Mouse (Mus musculus): ENCODE results near the gene Dolpp1. TPM values are rescaled to one million over a fixed set of nuclear protein-coding genes. Genes with fewer than 3 reads are reported as not detected.

Gene Dolpp1
- 18.5 TPM for total RNA-seq (2023)

GRCm38 (mm10) chr2:30392114-30392576, at the start of gene Dolpp1:
Gene Dolpp1 (plus strand): TSS chr2:30392254.

DNA sequence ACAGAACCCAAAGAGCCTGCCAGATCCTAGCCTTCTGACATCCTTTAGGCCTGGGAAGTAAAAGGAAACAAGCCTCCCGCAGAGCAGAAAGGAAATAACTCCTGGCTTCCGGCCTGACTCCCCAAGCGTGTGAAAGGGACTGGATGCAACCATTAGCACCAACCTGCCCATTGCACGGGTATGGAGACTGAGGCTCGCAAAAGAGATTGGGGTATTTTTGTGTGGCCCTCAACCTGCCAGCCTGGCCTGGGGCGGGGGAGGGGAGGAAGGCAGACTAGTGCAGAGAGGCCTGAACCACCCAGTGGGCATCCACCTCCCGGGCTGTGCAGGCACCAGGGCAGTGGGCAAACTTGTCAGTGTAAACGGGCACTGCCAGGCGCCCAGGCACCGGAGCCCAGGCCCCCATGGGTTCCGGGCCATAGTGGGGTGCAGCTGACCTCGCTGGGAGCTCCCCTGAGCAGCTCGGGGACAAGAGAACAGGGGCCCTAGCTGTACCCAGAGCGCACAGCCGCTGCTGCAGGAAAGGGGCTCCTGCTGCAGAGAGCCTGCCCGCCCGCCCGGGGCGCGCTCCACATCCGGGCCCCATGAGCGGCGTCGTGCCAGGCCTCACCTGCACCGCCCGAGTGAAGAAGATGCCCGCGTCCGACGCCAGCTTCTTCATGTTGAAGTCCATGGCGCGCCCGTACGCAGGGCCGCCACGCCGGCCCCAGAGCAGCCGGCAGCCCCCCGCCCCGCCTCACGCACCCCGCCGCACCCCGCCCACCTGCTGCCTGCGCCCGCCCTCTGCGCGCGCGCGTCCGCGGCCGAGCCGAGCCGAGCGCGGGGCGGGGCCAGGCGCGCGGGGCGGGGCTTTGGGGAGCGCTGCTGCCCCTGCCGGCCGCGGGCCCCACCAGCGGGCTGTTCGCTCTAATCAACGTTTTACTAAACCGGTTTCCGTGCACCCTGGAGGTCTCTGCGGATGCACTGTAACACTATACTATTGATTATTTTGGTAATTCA, 33.2 kb upstream of the Dolpp1 start, which contains the start of gene Sh3glb2:
Gene Sh3glb2, minus strand, starts transcription at position 805 of the 999 bp plus-strand sequence.

GRCm38 (mm10) chr2:30363773-30364650, 28.0 kb upstream of the Dolpp1 start, which contains the start of gene Miga2:
Gene Miga2 (plus strand): TSS chr2:30364233.

DNA sequence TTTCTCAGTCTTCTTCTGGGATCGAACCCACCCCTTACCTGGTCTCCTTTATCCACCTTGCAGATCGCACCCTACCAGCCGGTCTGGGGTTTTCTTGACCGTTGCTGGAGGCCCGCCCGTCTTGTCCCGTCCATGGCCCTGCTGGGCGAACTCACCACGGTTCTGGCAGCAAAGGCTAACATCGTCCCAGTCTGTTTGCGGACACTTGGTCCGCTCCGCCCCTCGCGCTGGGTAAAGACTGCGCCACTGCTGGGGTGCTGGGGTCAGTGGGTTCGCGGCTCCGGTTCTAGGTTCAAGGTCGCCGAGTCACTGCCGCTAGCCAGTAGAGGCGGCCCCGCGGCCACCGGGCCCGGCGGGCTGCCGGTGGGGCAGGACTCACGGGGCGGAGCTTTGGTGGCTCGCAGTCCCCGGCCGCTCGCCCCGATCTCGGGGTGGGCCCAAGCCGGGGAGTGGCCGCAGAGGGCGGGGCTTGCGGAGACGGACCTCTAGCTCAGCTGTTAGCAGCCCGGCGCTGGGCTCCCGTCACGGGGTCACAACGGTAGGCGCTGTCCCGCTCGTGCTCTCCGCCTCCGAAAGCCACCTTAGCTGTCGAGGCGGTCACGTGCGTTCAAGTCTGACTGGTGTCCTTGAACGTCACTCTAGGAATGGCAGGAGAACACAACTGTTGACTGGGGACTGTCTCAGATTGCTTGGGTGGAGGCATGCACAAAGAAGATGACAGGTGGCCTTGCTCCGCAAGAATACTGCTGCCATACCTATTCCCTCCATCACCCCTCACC, 23.3 kb downstream of the Dolpp1 start, which contains the start of gene Crat:
Gene Crat, minus strand, starts transcription at position 657 of the 779 bp plus-strand sequence.

DNA sequence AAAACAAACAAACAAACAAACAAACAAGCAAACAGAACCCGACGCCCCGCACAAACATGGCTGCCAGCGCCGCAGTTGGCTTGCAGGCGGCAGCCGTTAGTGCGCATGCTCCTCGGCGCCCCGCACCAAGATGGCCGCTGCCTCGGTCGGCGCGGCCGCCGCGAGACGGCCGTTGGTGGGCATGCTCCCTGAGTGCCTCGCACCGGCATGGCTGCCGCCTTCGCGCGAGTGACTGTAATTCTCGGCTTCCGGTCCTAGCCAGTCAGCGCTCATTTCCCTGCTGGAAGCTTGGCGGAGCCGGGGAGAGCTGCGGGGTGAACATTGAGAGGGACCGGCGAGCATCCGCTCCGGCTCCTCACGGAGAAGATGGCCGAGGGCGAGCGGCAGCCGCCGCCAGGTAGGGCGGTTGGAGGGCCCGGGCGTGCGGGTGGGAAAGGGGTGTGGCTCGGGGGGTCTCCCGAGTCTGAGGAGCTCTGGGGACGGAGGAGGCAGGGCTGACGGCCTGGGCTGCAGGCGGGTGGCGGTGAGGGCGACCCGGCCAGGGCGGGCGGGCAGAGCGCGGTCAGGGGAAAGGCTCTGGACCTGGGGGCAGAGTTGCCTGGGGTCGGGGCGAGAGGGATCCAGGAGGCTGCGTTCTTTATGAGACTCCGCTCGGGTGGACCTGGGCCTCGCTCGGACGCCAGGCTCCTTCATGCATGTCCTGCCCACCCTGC, 24.0 kb downstream of the Dolpp1 start, which contains the start of gene Ptpa:
Gene Ptpa, plus strand, starts transcription at position 104 of the 713 bp plus-strand sequence.

Other genes with a start within 250 kb of the Dolpp1 start
- gene Endog, start 220.8 kb upstream of the Dolpp1 start, total RNA-seq (2023): 16.4 TPM
- gene Spout1, start 213.8 kb upstream of the Dolpp1 start, total RNA-seq (2023): 26.0 TPM
- 11.6 TPM for gene Kyat1, start 186.4 kb upstream of the Dolpp1 start, total RNA-seq (2023)
- gene Lrrc8a, start 154.5 kb upstream of the Dolpp1 start, total RNA-seq (2023): 72.8 TPM
- 9.3 TPM for gene Gm28035, start 151.7 kb upstream of the Dolpp1 start, total RNA-seq (2023)
- gene Phyhd1, start 126.1 kb upstream of the Dolpp1 start, total RNA-seq (2023): 22.4 TPM
- gene Gm28038, start 111.2 kb upstream of the Dolpp1 start, total RNA-seq (2023): not detected
- gene Dolk, start 105.9 kb upstream of the Dolpp1 start, total RNA-seq (2023): 8.6 TPM
- gene Nup188, start 105.9 kb upstream of the Dolpp1 start, total RNA-seq (2023): 51.3 TPM
- 86.7 TPM for gene Sh3glb2, start 32.9 kb upstream of the Dolpp1 start, total RNA-seq (2023)
- 17.2 TPM for gene Miga2, start 28.0 kb upstream of the Dolpp1 start, total RNA-seq (2023)
- gene Crat, start 23.6 kb downstream of the Dolpp1 start, total RNA-seq (2023): 16.5 TPM
- gene Ptpa, start 23.8 kb downstream of the Dolpp1 start, total RNA-seq (2023): 89.8 TPM
- gene Ier5l, start 82.0 kb downstream of the Dolpp1 start, total RNA-seq (2023): 0.24 TPM
- 3.5 TPM for gene Cstad, start 202.8 kb downstream of the Dolpp1 start, total RNA-seq (2023)